Mouse (Mus musculus): ENCODE results near the gene Gm9821. TPM values are rescaled to one million over a fixed set of nuclear protein-coding genes. Genes with fewer than 3 reads are reported as not detected.

Gene Gm9821
- polyA plus RNA-seq, 1 experiment from 2014 or later: 0.38 TPM

DNA sequence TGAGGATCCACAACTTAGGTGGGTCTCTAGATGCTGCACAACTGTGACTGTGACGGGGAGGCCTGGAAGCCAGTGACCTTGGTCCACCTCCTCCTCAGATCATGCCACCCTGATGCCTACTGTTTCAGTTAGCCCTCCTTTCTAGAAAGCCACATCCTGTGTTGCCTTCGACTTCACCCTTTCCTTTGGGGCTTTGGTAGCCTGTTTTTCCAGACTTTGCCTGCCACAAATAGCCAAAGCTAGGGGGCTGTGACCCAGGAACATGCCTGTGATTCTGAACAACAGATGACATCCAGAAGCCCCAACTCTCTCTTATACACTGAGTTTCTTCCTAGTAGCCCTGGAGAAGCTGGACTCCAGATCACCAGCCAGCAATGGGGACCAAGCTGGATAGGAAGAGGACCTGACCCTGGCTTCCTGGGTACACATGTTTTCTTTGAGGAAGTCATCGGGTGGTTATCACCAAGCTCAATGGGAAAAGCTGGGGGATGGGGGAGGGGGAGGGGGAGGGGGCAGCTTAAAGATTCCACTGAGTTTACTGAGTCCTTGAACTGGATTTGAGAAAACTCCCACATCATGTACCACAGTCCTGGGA is 19.2 kb downstream of the Gm9821 start:
- Histone ChIP-seq H3K4me3 (replicated peaks) (no peak overlapping the region), H3K36me3 (no peaks in the 10 kb centered on the region), H3K27me3 (peaks cover 28% of the 10 kb centered on the region), H3K27ac (no peak overlapping the region), H3K9me3 (no peaks in the 10 kb centered on the region), H3K9ac (replicated peaks) (no peak overlapping the region), H3K4me1 (replicated peaks) (peaks cover 29% of the 10 kb centered on the region), H3K4me2 (replicated peaks) (no peak overlapping the region)
- ATAC-seq: no peak
- 78% methylated on average over 3 of the region's 3 CpGs for WGBS

DNA sequence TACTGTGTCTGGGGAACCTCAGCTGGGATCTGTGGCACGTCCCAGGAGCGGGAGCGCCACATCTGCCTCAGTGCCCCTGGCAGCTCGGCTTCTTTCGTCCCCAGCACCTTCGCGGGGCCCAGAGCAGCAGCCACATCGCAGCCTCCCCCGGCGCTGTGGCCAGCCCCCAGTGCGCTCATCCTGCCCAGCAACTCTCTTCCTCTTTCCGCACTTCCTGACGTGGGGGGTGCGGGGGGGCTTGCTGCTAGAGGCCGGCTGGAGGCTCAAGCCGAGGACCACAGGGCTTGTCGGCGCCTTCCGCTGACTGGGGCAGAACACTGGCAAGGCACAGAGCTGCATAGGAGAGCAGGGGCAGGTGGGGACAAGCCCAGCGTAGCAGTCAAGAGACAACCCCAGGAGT is 19.9 kb downstream of the Gm9821 start:
- 17% methylated on average over 20 of the region's 20 CpGs for WGBS
- no peaks in the 10 kb centered on the region for H3K36me3 ChIP-seq
- no peak for ATAC-seq
- H3K4me2 ChIP-seq (replicated peaks): no peak overlapping the region
- no peak overlapping the region for H3K4me3 ChIP-seq (replicated peaks)
- peaks cover 28% of the 10 kb centered on the region for H3K27me3 ChIP-seq
- 0 out of 2 replicates have a peak overlapping the region, but pooled peaks have one; percentile 11 for H3K27ac ChIP-seq
- no peak overlapping the region; the same call in 1 of the 2 replicates for H3K9ac ChIP-seq (replicated peaks)
- no peaks in the 10 kb centered on the region for H3K9me3 ChIP-seq
- H3K4me1 ChIP-seq (replicated peaks): peaks cover 23% of the 10 kb centered on the region

DNA sequence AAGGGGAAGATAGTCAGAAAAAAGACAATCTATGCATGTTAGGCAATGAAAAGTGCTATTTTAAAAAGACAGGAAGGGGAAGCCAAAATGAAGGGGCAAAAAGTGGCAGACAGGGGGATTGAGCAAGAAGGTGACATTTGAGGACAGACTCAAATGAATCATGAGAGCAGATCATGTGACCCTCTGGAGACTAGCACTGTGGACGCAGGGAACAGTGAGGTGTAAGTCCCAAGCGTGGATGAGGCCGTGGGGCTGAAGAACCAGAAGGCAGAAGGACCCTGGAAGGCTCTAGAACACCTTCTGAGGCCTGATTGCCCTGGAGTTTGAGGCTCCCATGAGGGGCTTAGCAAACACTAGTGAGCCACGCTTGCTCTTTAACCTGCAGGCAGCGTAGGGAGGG is 20.9 kb downstream of the Gm9821 start:
- no peak overlapping the region for H3K9ac ChIP-seq (replicated peaks)
- no peak for ATAC-seq
- no peak overlapping the region for H3K27ac ChIP-seq
- WGBS: 76% methylated on average over 5 of the region's 5 CpGs
- no peak overlapping the region for H3K4me2 ChIP-seq (replicated peaks)
- H3K27me3 ChIP-seq: peaks cover 31% of the 10 kb centered on the region
- peaks cover 29% of the 10 kb centered on the region for H3K4me1 ChIP-seq (replicated peaks)
- no peaks in the 10 kb centered on the region for H3K36me3 ChIP-seq
- no peaks in the 10 kb centered on the region for H3K9me3 ChIP-seq
- no peak overlapping the region for H3K4me3 ChIP-seq (replicated peaks)

DNA sequence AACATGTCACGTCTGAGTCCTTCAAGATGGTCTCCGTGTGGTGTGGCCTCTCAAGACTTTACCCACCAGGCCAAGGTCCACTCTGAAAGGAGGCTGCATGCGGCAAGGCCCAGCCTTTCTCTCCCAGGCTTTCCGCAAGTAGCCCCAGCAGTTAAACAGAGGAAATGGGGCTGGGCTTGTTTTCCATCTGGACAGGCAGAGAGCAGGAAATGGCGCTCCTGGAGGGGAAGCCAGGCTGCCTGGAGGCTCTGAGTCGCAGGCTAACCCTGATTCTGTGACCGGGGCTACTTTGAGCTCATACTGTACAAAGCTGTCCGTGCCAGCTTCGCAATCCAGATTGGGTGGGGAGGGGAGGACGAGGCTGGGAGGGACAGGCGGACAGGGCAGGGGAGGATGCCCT is 22.5 kb downstream of the Gm9821 start:
- WGBS: 72% methylated on average over 11 of the region's 11 CpGs
- no peak overlapping the region; the same call in 1 of the 2 replicates for H3K9ac ChIP-seq (replicated peaks)
- no peaks in the 10 kb centered on the region for H3K9me3 ChIP-seq
- H3K36me3 ChIP-seq: no peaks in the 10 kb centered on the region
- no peak overlapping the region for H3K4me2 ChIP-seq (replicated peaks)
- no peak overlapping the region for H3K27ac ChIP-seq
- ATAC-seq: no peak
- H3K4me1 ChIP-seq (replicated peaks): peaks cover 28% of the 10 kb centered on the region
- peaks cover 45% of the 10 kb centered on the region for H3K27me3 ChIP-seq
- H3K4me3 ChIP-seq (replicated peaks): no peak overlapping the region

DNA sequence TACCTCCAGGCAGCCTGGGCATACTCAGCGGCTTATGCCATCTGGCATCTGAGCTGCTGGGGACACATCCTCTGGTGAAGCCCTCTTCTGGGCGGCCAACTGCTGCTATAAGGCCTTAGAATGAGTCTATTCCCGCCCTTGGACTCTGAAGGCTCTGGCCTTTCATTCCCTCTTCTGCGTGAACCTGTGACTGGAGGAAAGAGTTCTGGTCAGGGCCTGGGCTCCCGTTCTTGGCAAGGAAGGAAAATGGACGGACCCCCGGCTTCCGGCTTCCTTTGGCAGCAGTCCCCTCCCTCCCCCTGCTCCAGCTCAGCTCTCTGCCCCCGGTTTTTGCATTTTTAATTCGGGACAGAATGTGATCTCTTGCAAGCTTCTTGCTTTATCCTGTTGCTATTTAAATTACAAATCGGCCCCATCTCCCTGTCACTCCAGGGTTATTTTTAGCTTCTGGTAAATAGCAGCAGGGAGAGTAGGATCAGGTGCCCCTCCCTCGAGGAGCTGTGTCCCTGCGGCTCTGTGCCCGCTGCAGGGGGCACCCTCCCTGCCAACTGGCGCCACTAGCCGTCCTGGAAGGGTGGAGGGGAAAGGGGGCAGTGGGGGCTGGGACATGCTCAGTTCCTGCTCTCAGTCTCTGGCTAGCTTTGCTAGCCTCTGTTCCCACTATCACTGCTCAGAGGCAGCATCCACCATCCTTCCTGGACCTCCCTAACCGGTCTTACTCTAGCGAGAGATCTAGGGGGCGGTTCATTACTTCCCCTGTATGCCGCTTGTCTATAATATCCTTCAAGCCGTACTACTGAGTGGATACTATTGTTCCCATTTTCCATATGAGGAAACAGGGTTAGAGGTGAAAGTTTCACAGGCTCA is 26.0 kb downstream of the Gm9821 start:
- Histone ChIP-seq H3K27ac (peak overlapping the region; percentile 51), H3K4me2 (replicated peaks) (peak overlapping the region; percentile 38), H3K4me3 (replicated peaks) (no peak overlapping the region), H3K36me3 (no peaks in the 10 kb centered on the region), H3K27me3 (peaks cover 59% of the 10 kb centered on the region), H3K4me1 (replicated peaks) (peaks cover 37% of the 10 kb centered on the region), H3K9me3 (no peaks in the 10 kb centered on the region), H3K9ac (replicated peaks) (0 out of 2 replicates have a peak overlapping the region, but pooled peaks have one; percentile 28)
- ATAC-seq: 0 out of 2 replicates have a peak, but pooled peaks have one; percentile 46
- 14% methylated on average over 21 of the region's 21 CpGs for WGBS

DNA sequence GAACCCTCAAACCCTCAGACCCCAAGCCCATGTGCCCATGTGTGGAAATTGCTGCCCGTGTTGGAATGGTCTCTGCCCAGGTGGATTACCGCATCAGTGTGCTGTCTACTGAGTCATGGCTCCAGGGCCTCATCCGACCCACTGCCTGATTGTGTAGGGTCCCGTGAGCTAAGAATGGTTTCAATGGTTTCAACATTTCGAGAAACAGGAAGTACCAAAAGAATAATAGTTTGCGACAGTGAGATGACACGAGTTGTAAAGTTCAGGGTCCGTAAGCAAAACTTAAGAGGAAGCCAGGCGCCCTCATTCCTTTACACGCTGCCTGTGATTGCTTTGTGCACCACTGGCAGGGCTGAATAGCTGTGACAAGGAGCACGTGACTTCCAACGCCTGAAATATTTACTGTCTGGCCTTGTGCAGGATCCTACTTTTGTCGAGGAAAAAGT is 26.6 kb downstream of the Gm9821 start:
- ATAC-seq: no peak
- H3K36me3 ChIP-seq: no peaks in the 10 kb centered on the region
- no peaks in the 10 kb centered on the region for H3K9me3 ChIP-seq
- H3K27ac ChIP-seq: peak overlapping the region; percentile 51
- no peak overlapping the region for H3K9ac ChIP-seq (replicated peaks)
- no peak overlapping the region for H3K4me2 ChIP-seq (replicated peaks)
- peaks cover 63% of the 10 kb centered on the region for H3K27me3 ChIP-seq
- H3K4me1 ChIP-seq (replicated peaks): peaks cover 37% of the 10 kb centered on the region
- 41% methylated on average over 13 of the region's 13 CpGs for WGBS
- no peak overlapping the region for H3K4me3 ChIP-seq (replicated peaks)

DNA sequence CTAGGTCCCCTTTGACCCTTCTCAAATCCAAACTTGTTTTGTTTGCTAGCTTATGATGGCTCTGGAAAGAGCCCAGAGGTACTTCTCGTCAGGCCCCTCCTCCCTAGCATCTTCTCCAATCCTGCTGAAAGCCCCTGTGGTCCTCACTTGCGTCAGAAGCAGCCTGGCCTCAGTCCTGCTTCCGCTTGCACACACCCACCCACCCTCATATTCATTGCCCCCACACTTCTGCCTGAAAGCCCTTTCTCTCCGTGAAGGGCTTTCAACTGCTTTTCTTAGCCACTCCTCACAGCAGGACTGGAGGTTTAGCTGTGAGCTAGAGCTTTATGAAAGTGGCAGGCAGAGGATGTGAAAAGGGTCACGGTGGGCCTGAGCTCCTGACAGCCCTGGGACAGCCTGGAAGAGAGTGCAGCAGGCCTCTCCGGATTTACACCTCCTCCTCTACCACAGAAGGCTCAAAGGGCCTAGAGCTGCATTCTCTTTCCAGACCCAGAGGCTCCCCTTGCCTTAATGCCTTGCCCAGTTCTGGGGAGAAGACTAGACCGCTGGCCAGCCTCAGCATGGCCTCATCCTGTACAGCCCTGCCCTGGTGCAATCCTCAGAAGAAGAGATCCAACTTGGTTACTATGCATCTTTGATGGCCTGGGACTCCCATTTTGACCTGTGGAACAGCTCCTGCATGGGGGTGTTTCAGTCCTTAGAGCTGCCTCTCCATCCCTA is 28.1 kb downstream of the Gm9821 start:
- Histone ChIP-seq H3K27me3 (peaks cover 65% of the 10 kb centered on the region), H3K4me2 (replicated peaks) (no peak overlapping the region), H3K9me3 (no peaks in the 10 kb centered on the region), H3K36me3 (no peaks in the 10 kb centered on the region), H3K4me3 (replicated peaks) (no peak overlapping the region), H3K4me1 (replicated peaks) (peaks cover 42% of the 10 kb centered on the region), H3K27ac (no peak overlapping the region), H3K9ac (replicated peaks) (no peak overlapping the region)
- ATAC-seq: no peak
- WGBS: 18% methylated on average over 7 of the region's 7 CpGs

DNA sequence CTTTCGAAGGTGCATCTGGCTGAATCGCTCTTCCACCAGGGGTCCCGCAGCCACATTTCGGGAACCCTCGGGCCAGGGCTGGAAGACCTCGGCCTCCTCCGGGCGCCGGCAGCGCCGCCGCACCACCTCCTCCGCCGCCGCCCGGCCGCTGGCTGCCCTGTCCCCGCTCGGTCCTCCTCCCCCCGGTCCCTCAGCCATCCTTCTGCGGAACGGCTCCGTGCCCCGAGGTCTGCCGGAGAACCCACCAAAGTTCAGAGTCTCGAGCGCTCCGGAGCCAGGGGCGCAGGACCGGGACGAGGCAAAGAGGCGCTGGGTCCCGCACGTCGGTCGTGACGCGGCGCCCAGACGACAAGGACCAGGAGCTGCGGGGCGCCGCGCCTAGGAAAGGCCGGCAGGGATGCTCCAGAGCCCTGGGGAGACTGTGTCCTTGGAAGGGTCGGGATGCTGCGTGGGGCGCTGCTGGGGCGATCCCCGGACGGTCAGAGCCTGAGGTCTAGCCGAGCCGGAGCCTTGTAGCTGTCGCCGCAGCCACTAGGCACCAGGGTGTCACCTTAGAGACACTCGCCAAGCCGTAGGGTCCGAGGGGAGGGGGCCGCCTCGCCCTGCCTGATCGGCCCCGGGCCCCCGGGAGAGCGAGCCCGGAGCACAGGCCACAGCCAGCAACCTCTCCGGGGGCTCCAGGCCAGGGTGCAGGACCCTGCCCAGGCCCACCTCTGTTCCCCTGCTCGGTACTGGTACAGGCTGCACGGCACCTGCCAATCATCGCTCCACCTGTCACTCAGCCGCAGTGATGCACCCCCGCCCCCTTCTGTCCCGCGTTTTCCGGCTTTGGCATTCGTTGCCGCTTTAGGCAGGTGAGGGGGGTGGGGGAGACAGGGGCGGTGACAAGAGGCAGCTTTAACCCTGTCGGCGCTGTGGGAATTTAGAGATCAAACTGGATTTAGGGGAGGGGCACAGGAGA is 30.4 kb downstream of the Gm9821 start, which contains the start of gene Dgkz:
Gene Dgkz, minus strand, starts transcription at position 284 of the 961 bp plus-strand sequence.
- no peak within 1 kb of the TSS for H3K27ac ChIP-seq
- 1% methylated on average over 77 of the region's 79 CpGs for WGBS
- no peaks in the 10 kb centered on the region for H3K9me3 ChIP-seq
- peak within 1 kb of the TSS; percentile 61 for H3K4me2 ChIP-seq (replicated peaks)
- peak within 1 kb of the TSS; percentile 41 for H3K4me3 ChIP-seq (replicated peaks)
- H3K27me3 ChIP-seq: peaks cover 58% of the 10 kb centered on the region
- H3K36me3 ChIP-seq: no peaks in the 10 kb centered on the region
- ATAC-seq: peak; percentile 64
- peaks cover 54% of the 10 kb centered on the region for H3K4me1 ChIP-seq (replicated peaks)
- H3K9ac ChIP-seq (replicated peaks): peak within 1 kb of the TSS; percentile 59

DNA sequence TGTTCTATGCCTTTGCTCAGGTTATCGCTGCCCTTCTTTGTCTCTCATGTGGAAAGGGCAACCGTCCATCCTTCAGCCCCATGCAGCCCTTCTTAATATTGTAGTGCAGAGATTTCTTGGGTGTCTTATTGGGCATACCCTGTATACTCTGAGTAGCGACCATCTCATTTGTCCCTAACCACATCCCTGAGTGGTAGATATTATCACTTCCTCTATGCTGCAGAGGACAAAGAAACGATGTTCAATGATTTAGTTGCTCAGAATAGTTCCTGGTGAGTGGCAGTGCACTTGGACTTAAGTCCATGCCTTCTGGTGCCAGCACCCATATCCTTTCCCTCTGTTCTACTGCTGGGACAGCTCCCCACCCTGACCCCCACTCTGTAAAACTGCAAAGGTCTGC is 32.5 kb downstream of the Gm9821 start:
- 84% methylated on average over 4 of the region's 4 CpGs for WGBS
- H3K36me3 ChIP-seq: no peaks in the 10 kb centered on the region
- no peak for ATAC-seq
- no peak overlapping the region for H3K4me3 ChIP-seq (replicated peaks)
- no peak overlapping the region for H3K27ac ChIP-seq
- H3K4me2 ChIP-seq (replicated peaks): no peak overlapping the region
- H3K9ac ChIP-seq (replicated peaks): no peak overlapping the region
- peaks cover 36% of the 10 kb centered on the region for H3K4me1 ChIP-seq (replicated peaks)
- H3K27me3 ChIP-seq: peaks cover 45% of the 10 kb centered on the region
- H3K9me3 ChIP-seq: no peaks in the 10 kb centered on the region

DNA sequence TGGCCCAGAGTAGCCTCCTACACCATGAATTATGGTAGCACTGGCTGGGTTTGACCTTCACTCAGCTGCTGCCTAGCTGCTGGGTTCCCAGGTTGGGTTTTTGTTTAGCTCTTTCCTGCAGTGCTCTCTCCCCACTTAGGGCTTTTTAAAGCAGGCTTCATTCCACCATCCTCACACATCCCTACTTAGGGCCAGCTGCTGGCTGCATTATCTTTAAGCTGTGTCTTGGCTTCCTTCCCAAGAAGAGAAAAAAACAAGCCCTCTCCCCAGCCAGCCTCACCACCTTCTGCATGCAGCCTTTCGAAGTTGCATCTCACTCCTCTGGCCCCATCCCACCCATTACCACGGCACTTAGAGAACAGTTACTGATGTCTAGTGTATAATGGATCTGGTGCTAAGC is 33.0 kb downstream of the Gm9821 start:
- H3K9ac ChIP-seq (replicated peaks): no peak overlapping the region
- H3K9me3 ChIP-seq: no peaks in the 10 kb centered on the region
- H3K36me3 ChIP-seq: no peaks in the 10 kb centered on the region
- WGBS: 40% methylated on average over 2 of the region's 2 CpGs
- no peak overlapping the region for H3K4me2 ChIP-seq (replicated peaks)
- peaks cover 33% of the 10 kb centered on the region for H3K4me1 ChIP-seq (replicated peaks)
- no peak for ATAC-seq
- no peak overlapping the region for H3K27ac ChIP-seq
- peaks cover 46% of the 10 kb centered on the region for H3K27me3 ChIP-seq
- no peak overlapping the region for H3K4me3 ChIP-seq (replicated peaks)

DNA sequence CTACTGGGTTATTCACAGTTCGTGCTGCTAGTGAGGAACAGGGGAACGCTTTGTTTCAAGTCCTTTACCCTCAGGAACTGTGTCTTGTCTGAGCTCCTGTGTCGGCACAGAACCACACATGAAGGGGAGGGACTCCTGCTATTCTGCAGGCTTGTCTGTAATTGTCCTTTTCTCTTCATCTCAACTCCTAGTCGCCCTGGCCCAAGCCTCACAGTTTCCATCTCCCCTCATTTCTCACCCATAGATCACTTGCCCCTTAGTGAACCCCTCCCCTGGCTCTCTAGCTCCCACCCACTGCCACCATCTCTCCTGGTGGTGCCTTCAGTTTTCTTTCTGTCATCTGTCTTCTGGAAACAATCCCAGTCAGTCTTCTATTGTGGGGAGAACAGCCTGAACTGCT is 34.7 kb downstream of the Gm9821 start:
- Histone ChIP-seq H3K36me3 (no peaks in the 10 kb centered on the region), H3K4me1 (replicated peaks) (peaks cover 42% of the 10 kb centered on the region), H3K27ac (no peak overlapping the region), H3K9ac (replicated peaks) (no peak overlapping the region), H3K27me3 (peaks cover 33% of the 10 kb centered on the region), H3K9me3 (no peaks in the 10 kb centered on the region), H3K4me2 (replicated peaks) (no peak overlapping the region), H3K4me3 (replicated peaks) (no peak overlapping the region)
- ATAC-seq: no peak
- whole genome bisulfite sequencing: 13% methylated on average over 4 of the region's 4 CpGs
